Comparison of ENCODE assay signal across 8 mouse cellular contexts in genomic region chr19:47339165-47339564, GRCm38 (mm10).
A peak's percentile ranks its signal among the peaks of the same experiment; 100 is the strongest.
DNase-seq lines count a peak whose midpoint lies in the region; ATAC-seq and TF ChIP-seq lines count a peak whose summit lies in the region.

No protein-coding gene starts in this region.

- intact Hi-C loops in heart, adult 2 months (cut with DNase I): loop anchor here (1.0 kb wide), 1 partner anchor 164 kb away; no protein-coding TSS in a partner anchor

- H3K9ac ChIP-seq in heart, adult 2 months (ENCODE audit: low read depth, low read length): peak overlapping the region; percentile 41; the same call in 1 of the 2 replicates
- 0 out of 2 replicates have a peak overlapping the region, but pooled peaks have one; percentile 20 for H3K9ac ChIP-seq in liver, embryonic 11.5 days (ENCODE audit: low read depth, low read length)

- no peak for ATAC-seq in liver, embryonic 11.5 days (replicated peaks; ENCODE audit: low FRiP score)

- 5% methylated on average over 17 of the region's 17 CpGs for WGBS in heart, adult 2 months
- WGBS in liver, embryonic 11.5 days: 2% methylated on average over 17 of the region's 17 CpGs

- no peaks in the 10 kb centered on the region for H3K36me3 ChIP-seq in heart, adult 2 months (ENCODE audit: control insufficient read depth, insufficient read depth, low read length)
- H3K36me3 ChIP-seq in liver, embryonic 11.5 days (ENCODE audit: control insufficient read depth, insufficient read depth, low read length): no peaks in the 10 kb centered on the region
- H3K36me3 ChIP-seq in splenic B cell, adult 2 months (ENCODE audit: control insufficient read depth, insufficient read depth, low read length, poor library complexity, severe bottlenecking): peaks cover 2% of the 10 kb centered on the region; the same call in 1 of the 2 replicates

- H3K27ac ChIP-seq in heart, adult 2 months: no peak overlapping the region
- no peak overlapping the region for H3K27ac ChIP-seq in liver, embryonic 11.5 days (ENCODE audit: low read depth, low read length)

- peak overlapping the region; percentile 62 for H3K4me2 ChIP-seq in liver, embryonic 11.5 days

- TF ChIP-seq POLR2A in heart, adult 2 months (IDR thresholded peaks at IDR 0.05; ENCODE audit: insufficient read depth, low read depth, low read length): no peak

- H3K27me3 ChIP-seq in heart, adult 2 months (ENCODE audit: control insufficient read depth, insufficient read depth, low read length): no peaks in the 10 kb centered on the region
- peaks cover 20% of the 10 kb centered on the region for H3K27me3 ChIP-seq in liver, embryonic 11.5 days (replicated peaks; ENCODE audit: control insufficient read depth, insufficient read depth, low read length)
- H3K27me3 ChIP-seq in splenic B cell, adult 2 months (ENCODE audit: control insufficient read depth, insufficient read depth, low read length, poor library complexity, severe bottlenecking): no peaks in the 10 kb centered on the region

- peaks cover 4% of the 10 kb centered on the region; the same call in 1 of the 2 replicates for H3K4me1 ChIP-seq in heart, adult 2 months (ENCODE audit: control insufficient read depth, insufficient read depth, low read length)
- H3K4me1 ChIP-seq in liver, embryonic 11.5 days (replicated peaks; ENCODE audit: control insufficient read depth, insufficient read depth, low read length): peaks cover 24% of the 10 kb centered on the region; the same call in 1 of the 2 replicates

- peak overlapping the region; percentile 35 for H3K4me3 ChIP-seq in heart, adult 2 months
- 0 out of 2 replicates have a peak overlapping the region, but pooled peaks have one; percentile 12 for H3K4me3 ChIP-seq in liver, embryonic 11.5 days (ENCODE audit: low read depth, low read length)

- no peaks in the 10 kb centered on the region for H3K9me3 ChIP-seq in liver, embryonic 11.5 days (ENCODE audit: control insufficient read depth, low read length)

- TF ChIP-seq CTCF in heart, adult 2 months (IDR thresholded peaks at IDR 0.05): no peak

- TF ChIP-seq EP300 in heart, adult 2 months (IDR thresholded peaks at IDR 0.05; ENCODE audit: insufficient read depth, low read depth, low read length): peak; percentile 79; the same call in 1 of the 2 replicates

- 0 out of 2 replicates have a peak, but pooled peaks cover 1% of the 10 kb centered on the region for H3K79me2 ChIP-seq in heart, adult 2 months (replicated peaks; ENCODE audit: control insufficient read depth, insufficient read depth, low read length)

- peak; percentile 90 for DNase-seq in 3T3-L1 (ENCODE audit: low read depth, low spot score)
- DNase-seq in adrenal gland, postnatal 14 days: peak; percentile 88
- peak; percentile 88 for DNase-seq in embryo, embryonic 9.5 days (ENCODE audit: extremely low spot score)
- peak; percentile 78 to 88 for DNase-seq in heart, adult 2 months
- peak; percentile 77 for DNase-seq in kidney, adult 9 months
- peak; percentile 76 for DNase-seq in liver, embryonic 11.5 days (ENCODE audit: low spot score)
- peak; percentile 73 for DNase-seq in naive thymus-derived CD4-positive, alpha-beta T cell, adult 2 months (ENCODE audit: low read depth)
- DNase-seq in splenic B cell, adult 2 months (ENCODE audit: low read depth, low spot score): peak; percentile 73
